Mouse (Mus musculus) intestine, embryonic 16.5 days (tissue): ENCODE data around the gene Fam213b. TPM values are rescaled to one million over a fixed set of nuclear protein-coding genes. Genes with fewer than 3 reads are reported as not detected.

Experiments
- ATAC-seq: fragments of 200-750 bp; cut with Nextera tagmentation; 2 replicates; pipeline ENCODE4 v1.8.0; 2017; ENCODE audit warnings: moderate TSS enrichment, moderate library complexity
- H3K27ac ChIP-seq: fragments of 300-500 bp; sonication (generic); 2 replicates; pipeline ENCODE4 v1.5.1; 2014; ENCODE audit warnings: mild to moderate bottlenecking, low read length
- H3K27me3 ChIP-seq: fragments of 300-500 bp; sonication (generic); replicated peaks from 2 replicates; pipeline ENCODE4 v1.6.1; 2014; ENCODE audit warnings: low read length, control low read depth, mixed read lengths; ENCODE audit not compliant: control insufficient read depth, insufficient read depth
- H3K36me3 ChIP-seq: fragments of 300-500 bp; sonication (generic); 2 replicates; pipeline ENCODE4 v1.6.1; 2014; ENCODE audit warnings: low read length, control low read depth; ENCODE audit not compliant: control insufficient read depth, insufficient read depth
- H3K4me1 ChIP-seq: fragments of 300-500 bp; sonication (generic); 2 replicates; pipeline ENCODE4 v1.6.1; 2014; ENCODE audit warnings: low read length, control low read depth, mixed read lengths; ENCODE audit not compliant: control insufficient read depth, insufficient read depth
- H3K4me2 ChIP-seq: fragments of 300-500 bp; sonication (generic); 2 replicates; pipeline ENCODE4 v1.6.1; 2014; ENCODE audit warnings: low read depth, low read length, control low read depth
- H3K4me3 ChIP-seq: fragments of 300-500 bp; sonication (generic); 2 replicates; pipeline ENCODE4 v1.5.1; 2014; ENCODE audit warnings: mild to moderate bottlenecking, low read length
- H3K9ac ChIP-seq: fragments of 300-500 bp; sonication (generic); 2 replicates; pipeline ENCODE4 v1.6.1; 2014; ENCODE audit warnings: low read depth, low read length
- H3K9me3 ChIP-seq: fragments of 300-500 bp; sonication (generic); 2 replicates; pipeline ENCODE4 v1.6.1; 2016; ENCODE audit warnings: low read length, control low read depth; ENCODE audit not compliant: control insufficient read depth
- WGBS: fragments of 180-500 bp; shearing (Covaris S2); extraction: QIAGEN DNeasy Blood & Tissue Kit; methylation state at CpG from one replicate; pipeline ENCODE4 v1.1.7; 2014; 5-methylcytosine and 5-hydroxymethylcytosine counted together
- polyA plus RNA-seq: library from polyadenylated mRNA; unstranded; fragments of >200 nt; fragmentation: Nextera tagmentation; extraction: Ambion mirVana; gene quantifications from 2 replicates; pipeline ENCODE4 v1.2.1, GENCODE M21; 2015

Fam213b gene
- polyA plus RNA-seq, 1 experiment from 2014 or later, result 42.8 TPM

DNA sequence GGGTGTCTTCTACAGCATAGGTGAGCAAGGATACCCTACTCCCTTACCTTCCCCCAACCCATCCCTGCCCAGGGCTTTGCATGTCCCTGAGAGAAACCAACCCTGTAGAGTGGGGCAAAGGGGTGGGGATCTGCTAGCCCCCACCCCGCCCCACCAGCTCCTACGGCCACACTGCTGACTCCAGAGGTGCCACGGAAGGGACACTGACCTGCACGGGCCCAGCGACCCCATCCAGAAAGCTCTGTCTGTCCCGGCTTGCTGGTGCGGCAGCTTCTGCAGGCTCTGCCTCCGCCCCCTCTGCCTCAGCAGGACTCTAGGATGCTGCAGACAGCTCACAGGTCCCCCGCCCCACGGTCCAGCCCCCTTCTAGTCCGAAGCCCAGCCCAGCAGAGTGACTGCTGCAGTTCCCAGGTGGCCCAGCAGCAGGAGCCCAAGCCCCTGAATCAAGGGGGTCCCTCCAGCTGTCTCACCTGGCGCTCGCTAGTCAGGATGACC is 27.1 kb downstream of the Fam213b start:
- Histone ChIP-seq H3K27ac (no peak overlapping the region), H3K4me1 (no peaks in the 10 kb centered on the region), H3K4me3 (no peak overlapping the region), H3K27me3 (peaks cover 5% of the 10 kb centered on the region; the same call in 1 of the 2 replicates), H3K4me2 (no peak overlapping the region), H3K9ac (peak overlapping the region; percentile 46; the same call in 1 of the 2 replicates), H3K9me3 (no peaks in the 10 kb centered on the region), H3K36me3 (no peaks in the 10 kb centered on the region)
- no peak for ATAC-seq
- WGBS, result 2% methylated on average over 13 of the region's 13 CpGs

GRCm38 (mm10) chr4:154870721-154871120 is 28.2 kb downstream of the Fam213b start:
- no peaks in the 10 kb centered on the region for H3K36me3 ChIP-seq
- H3K27me3 ChIP-seq, result 0 out of 2 replicates have a peak, but pooled peaks cover 2% of the 10 kb centered on the region
- 78% methylated on average over 4 of the region's 4 CpGs for WGBS
- H3K27ac ChIP-seq, result no peak overlapping the region
- H3K4me3 ChIP-seq, result no peak overlapping the region
- no peaks in the 10 kb centered on the region for H3K9me3 ChIP-seq
- no peaks in the 10 kb centered on the region for H3K4me1 ChIP-seq
- no peak overlapping the region for H3K9ac ChIP-seq
- no peak overlapping the region for H3K4me2 ChIP-seq
- ATAC-seq, result no peak

DNA sequence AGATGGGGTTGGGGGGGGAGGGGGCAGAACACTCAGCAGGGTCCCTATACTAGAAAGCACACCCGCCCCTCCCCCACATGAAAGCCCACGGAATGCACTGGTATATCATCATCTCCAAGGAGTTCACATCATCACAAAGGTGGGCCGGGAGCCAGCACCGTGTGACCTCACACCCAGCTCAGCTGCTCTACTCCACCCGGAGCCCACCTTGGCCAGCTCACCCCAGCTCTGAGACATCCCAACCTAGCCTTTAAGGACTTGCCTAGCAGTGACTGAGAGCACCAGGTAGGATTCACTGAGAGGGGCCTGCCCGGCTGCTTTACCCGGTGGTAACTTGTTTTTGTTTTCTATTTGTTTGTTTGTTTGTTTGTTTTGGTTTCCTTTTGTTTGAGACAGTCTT is 29.5 kb downstream of the Fam213b start, which contains the start of gene Mmel1:
Mmel1 (plus strand) TSS at position 146 of the 400 bp plus-strand sequence.
- H3K4me1 ChIP-seq, result peaks cover 4% of the 10 kb centered on the region; the same call in 1 of the 2 replicates
- no peak within 1 kb of the TSS for H3K4me2 ChIP-seq
- no peaks in the 10 kb centered on the region for H3K9me3 ChIP-seq
- no peak for ATAC-seq
- no peak within 1 kb of the TSS for H3K27ac ChIP-seq
- no peak within 1 kb of the TSS for H3K9ac ChIP-seq
- H3K36me3 ChIP-seq, result no peaks in the 10 kb centered on the region
- no peak within 1 kb of the TSS for H3K4me3 ChIP-seq
- 79% methylated on average over 7 of the region's 7 CpGs for WGBS
- H3K27me3 ChIP-seq, result 0 out of 2 replicates have a peak, but pooled peaks cover 2% of the 10 kb centered on the region

GRCm38 (mm10) chr4:154867257-154867656 is 31.7 kb downstream of the Fam213b start:
- Histone ChIP-seq H3K36me3 (no peaks in the 10 kb centered on the region), H3K27ac (no peak overlapping the region), H3K4me2 (no peak overlapping the region), H3K4me3 (no peak overlapping the region), H3K9me3 (no peaks in the 10 kb centered on the region), H3K4me1 (peaks cover 4% of the 10 kb centered on the region; the same call in 1 of the 2 replicates), H3K9ac (no peak overlapping the region), H3K27me3 (0 out of 2 replicates have a peak, but pooled peaks cover 2% of the 10 kb centered on the region)
- ATAC-seq, result no peak
- 80% methylated on average over 6 of the region's 6 CpGs for WGBS

DNA sequence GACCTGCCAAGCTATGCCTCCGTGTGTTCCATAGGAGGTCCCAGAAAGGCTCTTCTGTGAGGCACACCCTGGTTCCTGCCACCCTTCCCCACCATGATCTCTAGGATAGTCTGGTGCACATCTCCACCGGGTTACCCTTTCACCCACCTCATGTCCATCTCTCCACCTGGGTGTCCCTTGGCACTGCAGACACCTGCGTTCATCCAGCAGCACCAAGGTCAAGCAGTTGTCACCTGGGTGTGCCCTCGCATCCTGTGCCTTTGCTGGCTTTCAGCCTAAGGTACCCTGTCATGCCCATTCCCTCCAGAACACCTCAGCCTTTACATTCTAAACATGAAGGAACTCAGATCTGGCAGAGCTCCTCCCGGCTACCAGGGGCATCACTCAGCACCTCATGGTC is 32.5 kb downstream of the Fam213b start:
- no peaks in the 10 kb centered on the region for H3K9me3 ChIP-seq
- H3K9ac ChIP-seq, result no peak overlapping the region
- H3K4me3 ChIP-seq, result no peak overlapping the region
- H3K4me1 ChIP-seq, result peaks cover 4% of the 10 kb centered on the region; the same call in 1 of the 2 replicates
- no peak overlapping the region for H3K4me2 ChIP-seq
- H3K36me3 ChIP-seq, result no peaks in the 10 kb centered on the region
- WGBS, result 88% methylated on average over 5 of the region's 5 CpGs
- no peaks in the 10 kb centered on the region for H3K27me3 ChIP-seq
- no peak for ATAC-seq
- H3K27ac ChIP-seq, result no peak overlapping the region

GRCm38 (mm10) chr4:154864961-154865760 is 33.8 kb downstream of the Fam213b start:
- H3K36me3 ChIP-seq, result no peaks in the 10 kb centered on the region
- H3K9me3 ChIP-seq, result no peaks in the 10 kb centered on the region
- no peaks in the 10 kb centered on the region for H3K27me3 ChIP-seq
- H3K9ac ChIP-seq, result peak overlapping the region; percentile 57
- no peak overlapping the region; the same call in 1 of the 2 replicates for H3K4me3 ChIP-seq
- H3K4me1 ChIP-seq, result peaks cover 4% of the 10 kb centered on the region; the same call in 1 of the 2 replicates
- 81% methylated on average over 18 of the region's 18 CpGs for WGBS
- peak overlapping the region; percentile 60 for H3K4me2 ChIP-seq
- ATAC-seq, result no peak
- H3K27ac ChIP-seq, result no peak overlapping the region

DNA sequence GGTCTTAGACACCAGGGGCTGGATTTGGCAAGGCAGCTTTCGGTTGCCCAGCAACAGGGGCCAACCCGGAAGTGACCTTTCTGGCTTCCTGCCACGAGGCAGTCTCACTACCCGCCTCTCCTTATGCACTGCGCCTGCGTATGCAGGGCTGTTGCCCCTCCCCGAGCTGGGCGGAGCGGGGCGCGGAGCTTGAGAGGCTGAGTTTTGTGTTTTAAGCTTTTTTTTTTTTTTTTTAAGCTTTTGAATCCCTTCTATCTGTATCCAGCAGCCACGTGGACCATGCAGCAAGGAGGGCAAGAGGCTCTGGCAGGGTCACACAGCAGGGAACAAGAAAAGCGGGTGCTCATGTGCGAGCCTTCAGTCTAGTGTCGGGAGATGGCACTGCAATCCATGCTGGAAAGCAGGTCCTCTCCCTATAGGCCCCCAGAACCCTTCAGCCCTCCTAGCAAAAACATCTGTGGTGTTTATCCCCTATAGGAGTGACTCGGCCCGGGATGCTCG is 34.6 kb downstream of the Fam213b start:
- H3K27ac ChIP-seq, result peak overlapping the region; percentile 26
- H3K9ac ChIP-seq, result peak overlapping the region; percentile 57
- peak; percentile 96 for ATAC-seq
- H3K36me3 ChIP-seq, result no peaks in the 10 kb centered on the region
- H3K4me2 ChIP-seq, result peak overlapping the region; percentile 60
- peak overlapping the region; percentile 51 for H3K4me3 ChIP-seq
- no peaks in the 10 kb centered on the region for H3K27me3 ChIP-seq
- no peaks in the 10 kb centered on the region for H3K9me3 ChIP-seq
- H3K4me1 ChIP-seq, result peaks cover 4% of the 10 kb centered on the region; the same call in 1 of the 2 replicates
- 1% methylated on average over 18 of the region's 18 CpGs for WGBS

- ATAC-seq, result 0 out of 2 replicates have a peak, but pooled peaks have one; percentile 3
These were observed 35.4 kb downstream of the Fam213b start for GRCm38 (mm10) chr4:154863436-154863935.

DNA sequence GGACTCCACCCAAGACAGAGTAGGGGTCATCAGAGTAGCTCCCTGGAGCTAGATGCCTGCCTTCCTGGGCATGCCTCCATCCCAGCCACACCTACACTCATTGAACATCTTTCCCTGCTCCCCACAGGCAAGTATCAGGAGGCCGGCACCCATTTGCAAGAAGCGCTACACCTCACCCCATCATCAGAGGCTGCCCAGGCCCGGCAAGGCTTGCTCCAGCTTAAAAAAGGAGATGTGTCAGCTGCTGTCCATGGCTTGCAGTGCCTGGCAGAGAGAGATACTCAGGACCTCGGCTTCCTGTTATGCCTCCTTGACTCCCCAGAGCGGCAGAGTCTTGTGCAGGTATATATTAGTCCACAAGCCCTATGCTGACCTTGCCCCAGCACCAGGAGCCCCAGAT is 37.0 kb downstream of the Fam213b start:
- WGBS, result 74% methylated on average over 5 of the region's 5 CpGs
- ATAC-seq, result no peak
- no peaks in the 10 kb centered on the region for H3K36me3 ChIP-seq

More at GRCm38 (mm10) chr4:154863436-154863935, 35.4 kb downstream of the Fam213b start:
- H3K27me3 ChIP-seq, result peaks cover under 1% of the 10 kb centered on the region; the same call in 1 of the 2 replicates
- H3K4me3 ChIP-seq, result no peak overlapping the region
- no peak overlapping the region for H3K4me2 ChIP-seq
- H3K9ac ChIP-seq, result no peak overlapping the region
- H3K9me3 ChIP-seq, result no peaks in the 10 kb centered on the region
- no peaks in the 10 kb centered on the region for H3K36me3 ChIP-seq
- WGBS, result 80% methylated on average over 3 of the region's 3 CpGs
- H3K4me1 ChIP-seq, result peaks cover 4% of the 10 kb centered on the region; the same call in 1 of the 2 replicates
- H3K27ac ChIP-seq, result 0 out of 2 replicates have a peak overlapping the region, but pooled peaks have one; percentile 7

More for the DNA sequence above, 37.0 kb downstream of the Fam213b start:
- no peaks in the 10 kb centered on the region for H3K9me3 ChIP-seq
- no peak overlapping the region for H3K4me3 ChIP-seq
- no peak overlapping the region for H3K9ac ChIP-seq
- H3K4me2 ChIP-seq, result no peak overlapping the region
- H3K27ac ChIP-seq, result no peak overlapping the region
- peaks cover 3% of the 10 kb centered on the region for H3K27me3 ChIP-seq
- H3K4me1 ChIP-seq, result peaks cover 4% of the 10 kb centered on the region; the same call in 1 of the 2 replicates
